Mouse (Mus musculus) adrenal gland, adult 8-10 months (tissue): ENCODE measurements around the gene Gm21708. TPM values are rescaled to one million over a fixed set of nuclear protein-coding genes. Genes with fewer than 3 reads are reported as not detected.
"Not testable (repeated sequence)": the region's sequence is repeated elsewhere in the genome, so short reads cannot be mapped to it uniquely, and the experiment has no call there.

Source experiments
- DNase-seq: peaks from one replicate; pipeline ENCODE4 v3.0.0; 2022
- total RNA-seq, 4 experiments: library from RNA; stranded (reverse); gene quantifications; 2 replicates each; pipeline ENCODE4 v1.2.4; 2022

The Gm21708 gene
- not detected for total RNA-seq

GRCm38 (mm10) chrY:3410067-3410466 lies at the start of gene Gm21708, which contains the start of gene Gm21704:
Gm21708 (minus strand) TSS chrY:3410167.
Gm21704 (minus strand) TSS chrY:3410167.
- not testable (repeated sequence) for DNase-seq

Other genes with a start within 250 kb of the Gm21708 start
- not detected for gene Gm21677, start 103.7 kb downstream of the Gm21708 start, total RNA-seq
- not detected for gene Gm21693, start 64.8 kb downstream of the Gm21708 start, total RNA-seq
- gene Gm21704, start within 50 bp of the Gm21708 start, total RNA-seq: not detected